Mouse (Mus musculus): ENCODE results near the gene Atic.

Gene Atic

GRCm38 (mm10) chr1:71595365-71595764, 38.4 kb downstream of the Atic start:
- no peak for DNase-seq

DNA sequence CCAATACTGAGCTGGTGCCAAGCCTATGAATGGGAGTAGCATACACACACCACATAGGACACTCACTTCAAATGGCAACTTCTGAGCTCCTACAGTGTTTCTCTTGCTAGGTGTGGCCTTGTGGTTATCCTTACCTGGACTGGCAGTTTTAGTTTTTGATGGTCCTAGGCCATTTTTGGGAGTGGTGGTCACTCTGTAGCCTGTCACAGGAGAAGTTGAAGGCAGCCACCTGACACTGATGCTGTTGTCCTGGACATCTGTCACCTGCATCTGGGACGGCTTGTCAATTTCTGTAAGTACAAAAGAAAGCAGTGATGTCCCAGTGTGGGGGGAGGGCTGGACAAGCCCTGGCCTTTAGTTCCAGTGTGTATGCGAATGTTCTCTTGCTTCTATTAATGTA, 48.8 kb downstream of the Atic start:
- DNase-seq = no peak

DNA sequence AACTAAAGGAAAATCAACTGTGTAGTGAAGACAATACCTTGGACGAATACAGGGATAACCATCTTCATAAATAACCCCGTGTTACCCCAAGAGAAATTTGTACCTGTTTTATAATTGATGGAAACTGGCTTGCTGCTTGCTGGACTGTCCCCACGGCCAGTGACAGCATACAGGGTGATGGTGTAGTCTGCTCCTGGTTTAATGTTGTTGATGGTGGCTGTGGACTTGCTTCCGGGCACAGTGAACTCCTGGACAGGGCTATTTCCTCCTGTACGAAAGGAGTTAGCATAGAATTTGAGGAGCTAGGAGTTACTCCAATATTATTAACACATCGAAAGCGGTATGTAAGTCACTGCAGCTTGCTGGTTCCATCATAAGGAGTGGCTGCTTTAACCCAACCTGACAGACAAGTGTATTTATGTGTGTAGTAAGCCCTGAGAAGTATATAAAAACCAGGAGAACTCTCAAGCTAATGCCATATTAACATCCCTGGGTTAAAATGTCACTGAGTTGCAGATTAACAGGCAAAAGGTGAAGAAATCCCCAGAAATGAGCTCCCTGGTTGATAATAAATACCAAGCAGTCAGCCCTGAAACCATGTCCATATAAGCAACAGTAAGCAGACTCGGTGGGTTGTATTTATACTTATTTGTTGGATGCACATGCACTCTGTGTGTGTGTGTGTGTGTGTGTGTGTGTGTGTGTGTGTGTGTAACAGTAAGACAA, 49.8 kb downstream of the Atic start:
- DNase-seq = no peak

DNA sequence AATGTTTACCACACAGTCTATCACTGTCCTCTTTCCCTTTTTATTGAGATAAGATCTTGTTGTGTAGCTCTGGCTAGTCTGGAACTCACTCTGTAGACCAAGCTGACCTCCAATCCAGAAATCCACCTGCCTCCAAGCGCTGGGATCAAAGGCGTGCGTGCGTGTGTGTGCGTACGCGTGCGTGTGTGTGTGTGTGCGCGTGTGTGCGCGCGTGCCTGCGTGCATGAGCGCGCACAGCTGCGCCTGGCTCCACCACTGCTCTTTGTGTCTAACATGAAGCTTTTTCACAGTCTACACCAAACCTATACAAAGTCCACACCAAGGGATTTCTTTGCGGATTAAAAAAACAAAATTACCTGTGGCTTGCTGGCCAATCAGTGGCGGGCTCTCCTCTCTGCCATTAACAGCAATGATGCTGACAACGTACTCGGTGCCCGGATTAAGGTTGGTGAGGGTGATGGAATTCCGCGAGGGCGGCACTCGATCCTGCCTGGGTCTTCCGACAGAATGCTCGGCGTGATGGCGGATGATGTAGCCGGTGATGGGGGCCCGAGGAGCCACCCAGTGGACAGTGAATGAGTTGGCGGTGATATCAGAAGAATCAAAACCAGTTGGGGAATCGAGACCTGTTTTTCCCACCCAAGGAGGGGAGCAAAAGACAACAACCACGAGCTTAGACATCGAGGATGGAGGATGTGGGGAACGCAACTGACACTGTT, 52.3 kb downstream of the Atic start:
- DNase-seq = no peak

DNA sequence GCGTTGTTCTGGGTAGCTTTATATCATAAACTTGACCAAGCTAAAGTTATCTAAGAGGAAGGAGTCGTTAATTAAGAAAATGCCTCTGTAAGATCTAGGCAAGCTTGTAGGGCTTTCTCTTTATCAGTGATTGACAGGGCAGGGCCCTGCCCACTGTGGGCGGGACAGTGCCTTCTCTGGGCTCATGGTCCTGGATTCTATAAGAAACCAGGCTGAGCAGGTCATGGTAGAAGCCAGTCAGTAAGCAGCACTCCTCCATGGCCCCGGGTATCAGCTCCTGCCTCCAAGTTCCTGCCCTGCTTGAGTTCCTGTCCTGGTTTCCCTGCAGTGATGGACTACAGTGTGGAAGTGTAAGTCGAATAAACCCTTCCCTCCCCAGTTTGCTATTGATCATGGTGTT, 53.0 kb downstream of the Atic start:
- no peak for DNase-seq

GRCm38 (mm10) chr1:71612256-71612655, 55.3 kb downstream of the Atic start:
- DNase-seq = no peak

DNA sequence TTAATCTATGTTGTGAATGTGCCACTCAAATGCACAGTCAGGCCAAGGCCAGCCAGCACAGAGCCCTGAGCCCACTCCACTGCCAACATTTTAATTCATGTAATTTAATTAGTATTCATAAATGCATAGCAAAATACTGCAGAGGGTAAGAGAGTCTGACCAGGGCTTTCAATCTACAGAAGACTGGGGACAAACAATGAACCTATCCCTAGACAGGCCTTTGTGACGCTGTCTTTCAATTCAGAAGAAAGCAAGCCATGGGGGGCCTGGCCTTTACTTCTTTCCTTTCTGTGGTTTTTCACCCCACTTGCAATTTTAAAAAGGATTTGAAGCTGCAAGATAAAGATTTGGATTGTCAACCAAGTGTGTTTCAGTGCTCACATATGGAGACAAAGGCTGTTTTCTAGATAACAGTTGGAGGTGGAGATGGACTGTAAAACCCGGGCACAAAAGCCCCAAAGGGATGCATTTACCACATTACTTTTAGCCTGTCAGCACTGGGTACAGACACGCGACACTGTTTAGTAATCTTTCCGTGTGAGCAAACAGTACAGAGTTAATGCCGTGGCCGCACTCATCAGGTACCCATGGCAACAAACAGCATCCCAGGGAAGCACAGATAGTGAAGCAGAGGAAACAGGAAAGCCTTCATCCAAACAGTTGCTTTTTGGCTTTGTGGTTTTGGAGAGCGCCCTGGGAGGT, 57.7 kb downstream of the Atic start:
- DNase-seq = peak; percentile 9 to 12

DNA sequence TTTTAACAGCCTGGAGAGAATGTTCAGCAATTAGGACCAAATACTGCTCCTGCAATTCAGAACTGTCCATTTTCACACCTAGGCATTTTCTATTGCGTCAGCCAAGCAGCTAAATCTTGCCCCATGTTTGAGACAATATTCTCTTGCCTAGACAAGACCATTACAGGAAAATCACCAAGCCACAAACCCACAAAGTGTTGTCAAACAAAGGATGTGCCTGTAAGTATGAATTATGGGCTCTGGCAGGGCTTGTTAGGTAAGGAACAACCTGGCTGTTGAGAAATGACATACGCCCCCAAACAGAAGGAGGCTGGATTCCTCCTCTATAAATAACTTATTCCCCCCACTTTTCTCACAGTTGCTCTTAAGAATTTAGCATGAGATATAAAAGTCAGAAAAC, 64.6 kb downstream of the Atic start:
- DNase-seq = no peak

GRCm38 (mm10) chr1:71623625-71624024, 66.7 kb downstream of the Atic start:
- no peak for DNase-seq

Measured in cerebellum, postnatal 10 days (tissue).